Mouse (Mus musculus): ENCODE measurements around the gene Stag3.

DNA sequence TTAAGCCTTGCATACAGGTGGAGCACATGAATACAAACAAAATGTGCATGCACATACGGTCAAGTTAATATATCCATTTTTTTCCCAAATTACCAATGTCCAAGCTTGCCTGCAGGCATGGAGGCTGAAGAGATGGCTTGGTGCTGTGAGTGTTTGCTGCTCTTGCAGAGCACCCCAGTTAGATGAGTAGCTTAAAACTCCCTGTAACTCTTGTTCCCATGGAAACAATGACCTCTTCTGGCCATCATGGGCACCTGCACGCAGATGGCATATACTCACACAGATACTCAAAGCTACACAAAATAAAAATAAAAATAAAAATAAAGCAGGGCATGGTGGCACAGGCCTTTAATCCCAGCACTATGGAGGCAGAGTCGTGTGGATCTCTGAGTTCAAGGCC lies 27.0 kb upstream of the Stag3 start:
- TF ChIP-seq TAL1 (IDR thresholded peaks at IDR 0.05; ENCODE audit: low read length) (no peak), GATA1 (IDR thresholded peaks at IDR 0.05; ENCODE audit: low read length) (no peak)
